8 mouse cellular contexts compared by ENCODE assay signal in genomic region chr9:45022800-45023199, GRCm38 (mm10). TPM values are rescaled to one million over a fixed set of nuclear protein-coding genes. Genes with fewer than 3 reads are reported as not detected.
DNase-seq lines count a peak whose midpoint lies in the region; ATAC-seq and TF ChIP-seq lines count a peak whose summit lies in the region.

No protein-coding gene starts in this region.

- H3K9me3 ChIP-seq in forebrain, embryonic 14.5 days (replicated peaks; ENCODE audit: control insufficient read depth, low read length), result no peaks in the 10 kb centered on the region
- no peaks in the 10 kb centered on the region for H3K9me3 ChIP-seq in forebrain, embryonic 16.5 days (ENCODE audit: control insufficient read depth, low read length)

- H3K27ac ChIP-seq in forebrain, embryonic 14.5 days (ENCODE audit: low read depth, low read length), result no peak overlapping the region
- H3K27ac ChIP-seq in forebrain, embryonic 16.5 days (ENCODE audit: low read length), result no peak overlapping the region

- TF ChIP-seq POLR2A in lung, adult 2 months (IDR thresholded peaks at IDR 0.05; ENCODE audit: borderline replicate concordance, extremely low read depth, low read depth, low read length), result no peak

- no peak overlapping the region for H3K4me3 ChIP-seq in forebrain, embryonic 14.5 days (ENCODE audit: low read depth, low read length)
- no peak overlapping the region for H3K4me3 ChIP-seq in forebrain, embryonic 16.5 days (replicated peaks; ENCODE audit: low read length)
- no peak overlapping the region for H3K4me3 ChIP-seq in lung, adult 2 months (replicated peaks; ENCODE audit: extremely low read depth, low read depth, low read length)

- no peak overlapping the region for H3K9ac ChIP-seq in forebrain, embryonic 14.5 days (ENCODE audit: low read length)
- H3K9ac ChIP-seq in forebrain, embryonic 16.5 days (replicated peaks; ENCODE audit: low read depth, low read length), result no peak overlapping the region

- peak; percentile 82 for DNase-seq in forebrain, embryonic 14.5 days (ENCODE audit: low spot score)
- peak; percentile 73 for DNase-seq in urinary bladder, postnatal 14 days (ENCODE audit: low spot score)
- no peak for DNase-seq in urinary bladder, postnatal 4 days (ENCODE audit: low spot score in 2 of 2)
- DNase-seq in cerebellum, postnatal 25 days, result peak; percentile 73 to 81
- peak; percentile 71 for DNase-seq in kidney, adult 9 months
- DNase-seq in lung, adult 2 months, result peak; percentile 32
- DNase-seq in spleen, postnatal 36 days (ENCODE audit: low spot score in 2 of 2), result peak; percentile 59 to 62

- no peak overlapping the region for H3K4me2 ChIP-seq in forebrain, embryonic 14.5 days (ENCODE audit: low read length)
- H3K4me2 ChIP-seq in forebrain, embryonic 16.5 days (ENCODE audit: low read length), result no peak overlapping the region

- WGBS in forebrain, embryonic 14.5 days, result 12% methylated on average over 3 of the region's 3 CpGs
- WGBS in forebrain, embryonic 16.5 days, result 4% methylated on average over 3 of the region's 3 CpGs
- 4% methylated on average over 3 of the region's 3 CpGs for WGBS in lung, adult 2 months

- 0 out of 2 replicates have a peak, but pooled peaks cover 3% of the 10 kb centered on the region for H3K27me3 ChIP-seq in forebrain, embryonic 14.5 days (replicated peaks; ENCODE audit: control insufficient read depth, insufficient read depth, low read length)
- no peaks in the 10 kb centered on the region; the same call in 1 of the 2 replicates for H3K27me3 ChIP-seq in forebrain, embryonic 16.5 days (replicated peaks; ENCODE audit: control insufficient read depth, insufficient read depth, low read length)

- no peak for ATAC-seq in forebrain, embryonic 14.5 days
- no peak for ATAC-seq in forebrain, embryonic 16.5 days

- no peaks in the 10 kb centered on the region for H3K4me1 ChIP-seq in forebrain, embryonic 14.5 days (ENCODE audit: control insufficient read depth, insufficient read depth, low read length)
- no peaks in the 10 kb centered on the region for H3K4me1 ChIP-seq in forebrain, embryonic 16.5 days (replicated peaks; ENCODE audit: control insufficient read depth, insufficient read depth, low read length)
- no peaks in the 10 kb centered on the region for H3K4me1 ChIP-seq in lung, adult 2 months (ENCODE audit: control insufficient read depth, insufficient read depth, low read length)

- H3K36me3 ChIP-seq in forebrain, embryonic 14.5 days (ENCODE audit: control insufficient read depth, insufficient read depth, low read length), result no peaks in the 10 kb centered on the region
- H3K36me3 ChIP-seq in forebrain, embryonic 16.5 days (ENCODE audit: control insufficient read depth, insufficient read depth), result no peaks in the 10 kb centered on the region

- TF ChIP-seq CTCF in lung, adult 2 months (IDR thresholded peaks at IDR 0.05; ENCODE audit: insufficient read depth, low read length), result peak; percentile 51

RNA-seq across cellular contexts. Expression of gene Cd3e, which starts 13.4 kb away (rescaled TPM):
- not detected in 2 replicates for polyA plus RNA-seq in forebrain, embryonic 14.5 days (2014; fragmentation: Nextera tagmentation; extraction: Ambion mirVana)
- polyA plus RNA-seq in forebrain, embryonic 16.5 days (2015; fragmentation: Nextera tagmentation; extraction: Ambion mirVana), result not detected in 2 replicates
- 3.0 and 4.8 TPM in 2 replicates for polyA plus RNA-seq in lung, adult 2 months (2012; rRNA removed)

RNA-seq across cellular contexts. Expression of gene Mpzl2, which starts 16.8 kb away (rescaled TPM):
- polyA plus RNA-seq in forebrain, embryonic 14.5 days (2014; fragmentation: Nextera tagmentation; extraction: Ambion mirVana), result 0.18 and 0.38 TPM in 2 replicates
- polyA plus RNA-seq in forebrain, embryonic 16.5 days (2015; fragmentation: Nextera tagmentation; extraction: Ambion mirVana), result 0.38 and 0.96 TPM in 2 replicates
- polyA plus RNA-seq in lung, adult 2 months (2012; rRNA removed), result 3.3 and 8.6 TPM in 2 replicates

RNA-seq across cellular contexts. Expression of gene Mpzl3, which starts 32.2 kb away (rescaled TPM):
- polyA plus RNA-seq in forebrain, embryonic 14.5 days (2014; fragmentation: Nextera tagmentation; extraction: Ambion mirVana), result 1.3 and 1.5 TPM in 2 replicates
- polyA plus RNA-seq in forebrain, embryonic 16.5 days (2015; fragmentation: Nextera tagmentation; extraction: Ambion mirVana), result 1.0 and 1.2 TPM in 2 replicates
- 1.2 and 10.7 TPM in 2 replicates for polyA plus RNA-seq in lung, adult 2 months (2012; rRNA removed)

RNA-seq across cellular contexts. Expression of gene Cd3d, which starts 41.2 kb away (rescaled TPM):
- polyA plus RNA-seq in forebrain, embryonic 14.5 days (2014; fragmentation: Nextera tagmentation; extraction: Ambion mirVana), result not detected in 2 replicates
- polyA plus RNA-seq in forebrain, embryonic 16.5 days (2015; fragmentation: Nextera tagmentation; extraction: Ambion mirVana), result not detected in 2 replicates
- 1.6 and 2.0 TPM in 2 replicates for polyA plus RNA-seq in lung, adult 2 months (2012; rRNA removed)

RNA-seq across cellular contexts. Expression of gene Cd3g, which starts 42.6 kb away (rescaled TPM):
- not detected in 2 replicates for polyA plus RNA-seq in forebrain, embryonic 14.5 days (2014; fragmentation: Nextera tagmentation; extraction: Ambion mirVana)
- not detected in 2 replicates for polyA plus RNA-seq in forebrain, embryonic 16.5 days (2015; fragmentation: Nextera tagmentation; extraction: Ambion mirVana)
- 1.3 and 2.3 TPM in 2 replicates for polyA plus RNA-seq in lung, adult 2 months (2012; rRNA removed)

Comparison
In these comparisons a context has a peak if more than half of its experiments do, and no peak if none do; other contexts are left out.
1. DNase-seq: peak in forebrain, embryonic 14.5 days (single experiment), urinary bladder, postnatal 14 days (single experiment), cerebellum, postnatal 25 days (2 of 2), kidney, adult 9 months (single experiment), lung, adult 2 months (single experiment) and spleen, postnatal 36 days (2 of 2); none in urinary bladder, postnatal 4 days (0 of 2).